Mouse (Mus musculus) bone marrow macrophage, adult 2 months (primary cell): ENCODE measurements around the gene Col1a2. TPM values are rescaled to one million over a fixed set of nuclear protein-coding genes. Genes with fewer than 3 reads are reported as not detected.

Source experiments
- H3K27ac ChIP-seq: 2 replicates; pipeline ENCODE4 v1.5.1; 2012; ENCODE audit warnings: low read depth, low read length; ENCODE audit not compliant: insufficient read depth
- H3K4me1 ChIP-seq: 2 replicates; pipeline ENCODE4 v1.6.1; 2012; ENCODE audit warnings: low read length; ENCODE audit not compliant: control insufficient read depth, insufficient read depth
- H3K4me3 ChIP-seq: 2 replicates; pipeline ENCODE4 v1.5.1; 2012; ENCODE audit warnings: mild to moderate bottlenecking, low read length, moderate library complexity; ENCODE audit not compliant: insufficient read depth
- CTCF ChIP-seq: IDR thresholded peaks from 2 replicates; pipeline ENCODE4 v1.5.1; 2012; ENCODE audit warnings: low read depth, mild to moderate bottlenecking, low read length, moderate library complexity
- POLR2A ChIP-seq: IDR thresholded peaks from 2 replicates; pipeline ENCODE4 v1.6.1; 2012; ENCODE audit warnings: mild to moderate bottlenecking, low read depth, low read length, borderline replicate concordance
- polyA plus RNA-seq: library from polyadenylated mRNA; stranded (reverse); fragments of >200 nt; gene quantifications from 2 replicates; pipeline ENCODE4 v1.2.4, GENCODE M21; 2012; ENCODE audit not compliant: missing spikeins, insufficient read depth, insufficient read length

Col1a2 gene
- polyA plus RNA-seq, 1 experiment = 13.1 TPM

DNA sequence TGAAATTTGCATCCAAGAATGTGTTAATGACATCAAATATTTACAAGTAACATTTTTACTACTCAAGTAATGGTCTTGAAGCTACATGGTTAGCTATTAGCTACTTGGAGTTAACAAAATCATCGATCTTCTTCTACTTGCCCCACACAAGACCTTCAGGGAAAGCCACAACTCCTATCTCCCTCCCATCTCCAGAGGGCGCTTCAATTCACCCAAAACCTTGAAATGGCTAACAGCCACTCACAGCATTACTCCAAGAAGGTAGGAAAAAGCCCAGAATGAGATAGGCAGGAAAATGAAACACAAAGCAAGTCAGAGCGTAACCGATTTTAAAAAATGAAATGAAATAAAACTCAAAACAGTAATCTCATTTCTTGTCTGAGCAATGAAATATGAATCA is 44.3 kb downstream of the Col1a2 start:
- TF ChIP-seq CTCF = no peak
- TF ChIP-seq POLR2A = no peak
- H3K4me3 ChIP-seq = no peak overlapping the region
- H3K4me1 ChIP-seq = no peaks in the 10 kb centered on the region
- H3K27ac ChIP-seq = no peak overlapping the region

DNA sequence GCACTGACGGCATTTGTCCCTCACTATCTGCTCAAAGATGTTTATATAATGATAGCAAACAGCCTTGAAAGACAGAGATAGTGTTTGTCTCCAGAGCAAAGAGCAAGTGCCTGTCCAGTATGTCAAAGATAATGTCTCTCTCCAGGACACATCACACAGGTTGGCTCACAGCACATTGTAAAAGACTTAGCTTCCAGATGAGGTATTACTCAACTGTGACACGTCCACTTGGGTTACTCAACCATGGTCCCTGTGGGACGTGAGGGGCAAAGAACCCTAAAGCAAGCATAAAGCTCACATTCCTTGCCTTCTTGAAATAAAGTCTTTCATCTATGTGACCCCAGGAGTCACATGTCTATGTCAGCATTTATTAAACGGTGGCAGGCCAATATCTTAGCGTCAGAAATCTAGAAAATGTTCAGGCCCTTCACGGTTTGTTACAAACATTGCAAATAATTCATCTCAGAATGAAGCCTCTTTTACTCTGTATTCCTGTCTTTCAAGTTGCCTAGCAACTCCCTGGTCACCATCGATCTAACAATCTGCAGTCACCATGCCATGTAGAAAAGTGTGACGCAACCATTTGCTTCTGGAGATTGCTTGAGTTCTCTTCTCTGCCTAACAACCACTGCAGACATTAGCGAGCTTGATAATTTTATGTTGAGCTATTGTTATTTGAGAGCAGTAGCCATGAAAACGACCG is 45.4 kb downstream of the Col1a2 start:
- no peak for TF ChIP-seq POLR2A
- TF ChIP-seq CTCF = no peak
- Histone ChIP-seq H3K4me1 (no peaks in the 10 kb centered on the region), H3K4me3 (no peak overlapping the region), H3K27ac (no peak overlapping the region)

DNA sequence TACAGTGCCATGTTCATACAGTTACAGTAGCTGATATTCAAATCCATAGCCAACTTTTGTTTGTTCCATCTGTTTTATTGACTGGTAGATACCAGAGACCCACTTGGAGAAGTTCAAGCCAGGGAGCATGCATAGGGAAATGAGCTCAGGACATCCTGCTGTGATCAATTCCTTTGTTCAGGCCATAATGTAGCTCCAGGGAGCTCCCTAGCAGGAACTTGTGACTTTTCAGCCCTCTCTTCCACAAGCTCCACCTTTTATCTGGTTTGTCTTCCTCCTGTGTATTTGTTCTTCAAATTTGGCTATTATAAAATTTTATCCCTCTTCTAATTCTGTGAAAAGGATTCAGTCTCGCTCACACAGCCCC is 45.9 kb downstream of the Col1a2 start:
- Histone ChIP-seq H3K27ac (no peak overlapping the region), H3K4me3 (no peak overlapping the region), H3K4me1 (no peaks in the 10 kb centered on the region)
- TF ChIP-seq POLR2A = no peak
- TF ChIP-seq CTCF = no peak

DNA sequence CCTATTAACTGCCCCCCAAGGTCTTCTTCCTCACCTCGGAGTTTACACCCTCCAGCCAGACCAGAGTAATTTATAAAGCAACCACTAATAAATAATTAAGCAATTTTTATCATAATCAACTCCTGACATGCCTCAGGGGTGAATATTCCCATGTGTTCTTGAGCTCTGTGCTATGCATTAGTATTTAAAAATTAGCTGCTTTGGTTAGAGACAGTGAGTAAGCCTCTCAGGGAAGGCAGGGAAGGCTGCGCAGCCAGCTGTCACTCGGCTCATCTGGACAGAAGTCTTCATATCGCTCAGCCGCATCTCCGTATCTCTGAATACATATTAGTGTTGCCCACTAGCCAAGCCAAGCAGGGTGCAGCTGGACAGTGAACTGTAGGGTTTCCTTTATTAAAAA is 50.8 kb downstream of the Col1a2 start:
- TF ChIP-seq CTCF = no peak
- TF ChIP-seq POLR2A = no peak
- Histone ChIP-seq H3K4me1 (no peaks in the 10 kb centered on the region), H3K27ac (no peak overlapping the region), H3K4me3 (no peak overlapping the region)

DNA sequence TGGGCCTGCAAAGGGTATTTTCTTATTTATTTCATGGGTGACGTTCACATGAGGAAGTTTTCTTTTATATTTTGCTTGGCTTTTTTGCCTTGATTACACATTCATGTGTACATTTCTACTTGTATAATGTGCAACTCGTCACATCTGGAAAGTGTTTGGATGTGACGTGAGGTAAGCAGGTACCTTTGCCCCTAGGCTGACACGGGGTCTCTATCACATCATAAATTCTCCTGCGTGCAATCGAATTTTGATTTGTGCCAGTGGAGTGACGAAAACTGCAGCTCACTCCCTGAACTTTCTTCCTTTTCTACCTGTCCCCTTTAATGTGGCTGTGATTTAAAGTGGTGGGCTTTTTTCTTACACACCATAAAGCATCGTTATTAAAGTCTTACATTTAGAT is 52.5 kb downstream of the Col1a2 start:
- H3K4me1 ChIP-seq = no peaks in the 10 kb centered on the region
- H3K4me3 ChIP-seq = no peak overlapping the region
- TF ChIP-seq CTCF (no peak), POLR2A (no peak)
- H3K27ac ChIP-seq = no peak overlapping the region

DNA sequence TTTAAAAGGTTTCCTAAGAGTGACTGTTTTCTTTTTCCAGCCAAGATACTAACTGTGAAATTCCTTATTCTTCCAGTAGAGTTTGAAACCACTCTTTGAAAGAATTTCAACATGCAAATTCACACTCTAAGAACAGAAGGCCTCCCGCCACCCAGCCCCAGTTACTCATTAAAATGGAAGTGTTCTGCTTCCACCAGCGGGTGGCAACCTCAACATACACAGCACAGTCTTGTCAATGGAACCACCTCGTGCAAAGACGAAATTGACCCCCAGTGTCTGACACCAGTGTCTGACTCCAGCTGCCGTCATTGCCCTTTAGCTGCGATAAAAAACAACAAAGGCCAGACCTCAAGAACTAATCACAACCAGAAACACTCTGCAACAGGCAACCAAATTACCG is 53.1 kb downstream of the Col1a2 start:
- no peak for TF ChIP-seq CTCF
- no peak for TF ChIP-seq POLR2A

DNA sequence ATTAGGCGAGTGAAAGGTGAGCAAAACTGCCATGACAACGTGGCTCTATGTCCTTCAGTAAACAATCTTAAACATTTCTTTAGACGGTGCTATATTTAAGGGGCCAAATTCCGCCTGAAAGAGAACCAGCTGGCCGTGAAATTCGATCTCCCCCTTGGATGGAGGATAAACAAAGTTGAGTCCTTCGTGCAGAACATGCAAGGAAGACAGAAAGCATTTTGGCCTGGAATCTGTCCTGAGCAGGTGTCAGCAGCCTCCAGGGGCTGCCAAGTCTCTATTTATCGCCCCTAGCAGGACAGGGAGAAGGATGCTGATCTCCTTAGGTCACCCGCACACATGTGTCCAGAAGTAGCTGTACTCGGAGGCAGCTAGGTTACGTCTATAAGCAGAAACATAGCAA is 56.5 kb downstream of the Col1a2 start:
- Histone ChIP-seq H3K4me1 (no peaks in the 10 kb centered on the region), H3K27ac (no peak overlapping the region), H3K4me3 (no peak overlapping the region)
- TF ChIP-seq POLR2A (no peak), CTCF (no peak)

More for the DNA sequence above, 53.1 kb downstream of the Col1a2 start:
- H3K4me3 ChIP-seq = no peak overlapping the region
- no peak overlapping the region for H3K27ac ChIP-seq
- no peaks in the 10 kb centered on the region for H3K4me1 ChIP-seq

DNA sequence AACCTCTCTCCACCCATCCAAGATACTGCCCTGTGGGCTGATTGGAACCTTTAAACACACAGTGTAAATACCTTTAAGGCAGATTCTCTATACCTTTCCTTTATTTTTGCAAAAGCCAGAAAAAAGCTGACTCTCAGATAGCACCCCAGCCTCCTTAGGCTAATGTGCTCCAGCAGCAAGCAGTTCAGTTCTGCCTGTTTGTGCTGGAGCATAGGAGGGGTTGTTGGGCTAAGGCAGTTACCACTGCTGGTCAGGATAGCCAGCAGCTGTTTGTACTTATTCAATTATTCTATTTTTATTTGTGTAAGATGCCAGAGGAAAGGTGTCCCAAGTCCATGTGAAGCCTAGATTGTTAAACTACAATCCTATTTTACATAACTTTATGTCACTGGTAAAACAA is 57.0 kb downstream of the Col1a2 start:
- no peaks in the 10 kb centered on the region for H3K4me1 ChIP-seq
- no peak overlapping the region for H3K27ac ChIP-seq
- TF ChIP-seq CTCF = no peak
- TF ChIP-seq POLR2A = no peak
- no peak overlapping the region for H3K4me3 ChIP-seq

DNA sequence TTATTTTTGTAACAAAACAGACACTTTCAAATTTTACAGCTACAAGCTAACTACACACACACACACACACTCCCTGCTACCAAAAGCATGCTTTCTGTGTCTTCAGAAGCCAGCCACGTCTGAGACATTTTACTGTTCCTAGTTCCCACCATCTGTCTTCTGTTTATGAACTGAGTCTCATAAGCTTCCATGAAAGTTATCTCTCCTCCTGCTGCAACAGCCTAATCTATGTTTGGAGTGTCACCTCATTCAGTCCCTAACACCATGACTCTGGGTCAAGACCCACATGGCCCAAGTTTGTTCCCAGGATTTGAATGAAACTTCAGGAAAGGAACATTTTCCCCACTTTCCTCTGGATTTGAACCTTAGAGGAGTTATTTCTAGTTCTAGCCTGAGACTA is 57.8 kb downstream of the Col1a2 start:
- Histone ChIP-seq H3K27ac (no peak overlapping the region), H3K4me1 (no peaks in the 10 kb centered on the region)
- TF ChIP-seq CTCF = no peak
- no peak for TF ChIP-seq POLR2A

DNA sequence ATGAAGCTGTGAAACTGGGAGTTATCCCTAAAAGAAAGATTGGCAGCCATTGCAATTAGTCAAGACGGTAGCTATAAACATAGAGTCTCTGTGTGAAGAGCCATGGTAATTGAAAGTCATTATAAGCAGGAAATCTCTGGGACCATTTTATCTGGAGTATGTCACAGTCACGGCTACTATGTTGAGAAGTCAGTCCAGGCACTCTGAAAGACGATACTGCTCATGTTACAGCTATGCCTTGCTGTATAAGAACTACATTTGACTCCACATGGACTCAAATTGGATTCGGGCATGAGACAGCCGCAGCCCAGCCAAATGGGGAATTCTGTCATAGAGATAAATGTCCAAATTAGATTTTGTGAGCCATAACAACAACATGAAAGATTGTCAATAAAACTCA is 58.9 kb downstream of the Col1a2 start:
- no peak for TF ChIP-seq CTCF
- no peak for TF ChIP-seq POLR2A
- Histone ChIP-seq H3K4me3 (no peak overlapping the region), H3K27ac (no peak overlapping the region), H3K4me1 (no peaks in the 10 kb centered on the region)

More for the DNA sequence above, 57.8 kb downstream of the Col1a2 start:
- H3K4me3 ChIP-seq = no peak overlapping the region

DNA sequence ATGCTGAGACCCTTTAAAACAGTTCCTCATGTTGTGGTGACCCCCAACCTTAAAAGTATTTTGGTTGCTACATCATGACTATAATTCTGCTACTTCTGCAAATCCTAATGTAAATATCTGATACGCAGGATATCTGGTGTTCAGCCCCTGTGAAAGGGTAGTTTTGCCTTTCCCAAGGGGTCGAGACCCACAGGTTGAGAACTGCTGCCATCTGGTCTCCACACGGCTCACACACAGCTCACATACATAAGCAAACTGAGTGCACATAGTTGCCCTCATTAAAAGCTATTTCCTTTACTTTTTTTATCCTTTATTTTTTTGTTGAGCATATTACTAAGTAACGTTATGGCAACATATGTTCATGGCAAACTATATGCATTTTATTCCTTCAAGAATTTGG is 65.8 kb downstream of the Col1a2 start:
- no peaks in the 10 kb centered on the region for H3K4me1 ChIP-seq
- TF ChIP-seq POLR2A = no peak
- TF ChIP-seq CTCF = no peak
- no peak overlapping the region for H3K27ac ChIP-seq
- H3K4me3 ChIP-seq = no peak overlapping the region
